Mouse (Mus musculus) C2C12 (cell line): ENCODE data around the gene Zscan18.

Source experiments
- CTCF ChIP-seq: IDR thresholded peaks from one replicate; pipeline ENCODE4 v1.5.1; 2011; ENCODE audit not compliant: control insufficient read depth, insufficient read depth, insufficient read length
- MAX ChIP-seq: IDR thresholded peaks from one replicate; pipeline ENCODE4 v1.6.1; 2011; ENCODE audit warnings: mild to moderate bottlenecking, control low read depth
- MYOD1 ChIP-seq: IDR thresholded peaks from one replicate; pipeline ENCODE4 v1.6.1; 2011; ENCODE audit warnings: low read depth; ENCODE audit not compliant: control insufficient read depth, insufficient read length

GRCm38 (mm10) chr7:12787333-12787732, 16.1 kb downstream of the Zscan18 start:
- TF ChIP-seq CTCF, result no peak
- TF ChIP-seq MYOD1, result no peak
- TF ChIP-seq MAX, result no peak
